Mouse (Mus musculus): ENCODE data around the gene Ksr2.

The Ksr2 gene

DNA sequence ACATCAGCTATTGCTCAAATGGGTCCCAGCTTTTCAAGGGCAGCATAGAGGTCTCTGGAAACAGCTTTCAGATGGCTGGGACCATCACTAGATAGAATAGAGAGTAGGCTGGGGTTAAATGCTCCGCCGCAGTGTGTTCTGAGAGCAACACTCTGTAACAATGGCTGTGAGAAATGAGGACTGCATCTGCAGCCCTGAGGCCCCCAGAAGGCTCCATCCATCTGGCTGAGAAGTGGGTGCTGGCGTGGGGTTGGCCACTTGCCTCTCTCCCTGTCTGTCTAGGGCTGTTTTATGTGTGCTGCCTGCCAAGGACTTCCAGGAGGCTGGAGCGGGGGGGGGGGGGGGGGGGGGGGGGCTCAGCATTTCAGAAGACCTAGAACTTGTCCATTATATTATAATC is 253.5 kb downstream of the Ksr2 start:
- in situ Hi-C loops (cut with MboI; ENCODE audit: unreplicated experiment in 2 of 2) = no loop called here

DNA sequence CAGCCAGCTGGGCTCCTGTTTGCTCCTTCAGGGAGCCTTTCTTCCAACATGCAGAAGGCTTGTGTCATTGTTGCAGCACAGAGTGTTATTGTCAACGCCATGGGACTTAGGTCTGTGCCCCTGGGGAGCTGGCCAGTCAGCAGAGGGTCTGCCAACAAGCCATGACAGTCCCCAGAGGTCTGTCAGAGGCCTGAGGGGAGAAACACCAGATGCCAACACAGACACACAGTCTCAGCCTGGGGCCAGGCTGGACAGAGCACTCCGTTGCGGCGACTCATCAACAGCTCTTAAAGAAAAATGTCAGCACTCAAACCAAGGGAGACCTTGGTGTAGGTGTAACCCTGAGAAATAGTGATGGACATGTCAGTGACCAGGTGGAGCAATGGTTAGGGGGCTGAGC is 255.5 kb downstream of the Ksr2 start:
- in situ Hi-C loops (cut with MboI; ENCODE audit: unreplicated experiment in 2 of 2) = no loop called here

DNA sequence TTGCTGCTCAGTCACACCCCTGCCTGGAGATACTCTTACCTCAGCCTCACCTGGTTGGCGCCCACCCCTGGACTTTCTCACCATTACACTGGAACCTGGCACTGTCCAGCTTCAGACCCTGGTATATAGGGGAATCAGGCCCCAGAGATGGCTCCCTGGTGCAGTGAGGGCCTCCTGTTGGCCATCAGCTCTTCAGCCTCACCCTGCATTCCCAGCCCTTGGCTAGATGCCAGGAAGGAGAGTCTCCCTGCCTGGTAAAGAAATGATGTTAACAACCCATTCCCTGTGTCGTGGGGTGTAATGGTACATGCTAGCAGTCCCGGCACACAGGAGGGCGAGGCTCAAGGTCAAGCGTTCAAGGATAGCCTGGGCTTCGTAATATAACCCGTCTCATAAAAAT is 256.0 kb downstream of the Ksr2 start:
- in situ Hi-C loops (cut with MboI; ENCODE audit: unreplicated experiment in 2 of 2) = no loop called here

DNA sequence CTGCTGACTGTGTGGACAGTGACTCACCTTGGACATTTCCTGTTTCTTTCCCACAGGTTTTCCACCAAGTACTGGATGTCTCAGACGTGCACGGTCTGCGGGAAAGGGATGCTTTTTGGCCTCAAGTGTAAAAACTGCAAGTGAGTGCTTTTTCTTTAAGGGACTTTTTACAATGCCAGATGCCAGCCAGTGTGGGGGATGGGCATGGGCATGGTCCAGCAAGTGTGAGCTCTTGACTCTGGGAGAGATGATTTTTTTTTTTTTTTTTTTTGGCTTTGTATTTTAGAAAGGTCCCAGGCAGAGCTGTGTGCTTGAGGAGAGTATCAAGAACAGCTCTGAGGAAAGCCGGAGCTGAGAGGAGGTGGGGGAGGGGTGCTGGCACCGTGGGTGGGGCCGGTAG is 257.6 kb downstream of the Ksr2 start:
- in situ Hi-C loops (cut with MboI; ENCODE audit: unreplicated experiment in 2 of 2) = no loop called here

DNA sequence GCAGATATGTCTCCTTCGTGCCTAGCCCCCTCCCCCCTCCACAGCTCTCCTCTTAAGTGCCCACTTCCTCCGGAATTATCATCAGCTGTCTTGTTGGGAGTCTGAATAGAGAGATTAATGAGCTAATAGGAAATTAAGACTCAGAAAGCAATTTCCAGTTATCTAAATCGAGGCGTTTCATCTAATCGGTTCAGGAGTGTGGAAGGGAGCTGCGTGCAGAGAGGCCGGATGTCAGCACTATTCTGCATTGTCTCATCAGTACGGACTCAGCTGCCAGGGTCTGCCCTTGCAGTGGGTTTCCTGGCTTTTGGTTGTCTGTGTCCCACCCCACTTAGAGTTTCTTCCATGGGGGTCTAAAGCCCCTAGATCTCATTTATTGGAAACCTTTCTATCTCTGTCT is 262.0 kb downstream of the Ksr2 start:
- in situ Hi-C loops (cut with MboI; ENCODE audit: unreplicated experiment in 2 of 2) = no loop called here

DNA sequence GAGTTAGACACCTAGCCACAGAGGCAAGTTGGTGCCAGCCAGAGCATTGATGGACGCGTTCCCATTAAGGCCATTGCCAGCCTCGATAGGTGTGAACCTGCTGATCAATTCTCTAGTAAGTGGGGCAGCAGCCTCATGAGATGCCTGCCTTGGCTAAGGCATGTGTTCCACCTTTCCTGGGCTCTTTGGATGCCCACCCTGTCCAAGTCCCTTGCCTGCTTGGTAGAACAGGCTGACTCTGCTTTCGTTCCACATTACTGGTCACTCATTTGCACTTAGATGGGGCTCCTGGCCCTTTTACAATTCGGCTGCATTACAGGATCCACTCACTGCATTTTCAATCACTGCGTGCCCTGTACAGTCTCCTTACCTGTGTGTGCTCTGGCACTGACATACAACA is 263.4 kb downstream of the Ksr2 start:
- in situ Hi-C loops (cut with MboI; ENCODE audit: unreplicated experiment in 2 of 2) = no loop called here

DNA sequence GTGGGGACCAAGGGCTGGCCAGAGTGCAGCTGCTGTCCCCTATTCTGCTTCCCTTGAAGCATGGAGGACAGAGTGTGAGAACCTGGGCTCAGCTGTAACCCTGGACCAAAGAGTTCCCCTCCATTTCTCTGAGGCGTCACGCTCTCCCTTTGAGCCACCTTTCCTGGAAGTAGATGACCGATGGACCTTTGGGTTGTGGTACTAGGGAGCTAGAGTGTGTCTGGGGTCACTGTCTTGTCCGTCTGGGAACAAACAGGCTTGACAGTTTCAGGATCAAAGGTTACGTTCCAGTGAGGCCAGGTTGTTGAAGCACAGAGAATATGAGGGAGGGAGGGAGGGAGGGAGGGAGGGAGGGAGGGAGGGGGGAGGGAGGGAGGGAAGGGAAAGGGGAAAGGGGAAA is 264.6 kb downstream of the Ksr2 start:
- in situ Hi-C loops (cut with MboI; ENCODE audit: unreplicated experiment in 2 of 2) = no loop called here

DNA sequence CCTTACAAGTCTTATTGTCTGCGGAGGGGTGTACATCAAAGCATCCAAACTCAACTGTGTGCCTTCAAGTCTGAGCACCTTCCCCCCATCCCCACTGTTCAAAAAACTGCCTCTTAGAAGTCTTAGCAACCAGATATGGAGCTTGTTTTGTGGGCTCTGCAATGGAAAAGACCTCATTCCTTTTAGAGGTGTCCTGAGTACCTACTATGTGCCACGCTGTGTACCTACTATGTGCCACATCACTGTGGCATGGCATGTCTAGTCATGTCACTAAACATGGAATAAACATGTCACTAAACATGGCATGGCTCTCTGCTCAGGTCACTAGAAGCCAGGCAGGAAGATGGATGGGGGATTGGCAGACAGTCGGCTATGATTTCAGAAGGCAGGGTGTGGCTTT is 268.4 kb downstream of the Ksr2 start:
- in situ Hi-C loops (cut with MboI; ENCODE audit: unreplicated experiment in 2 of 2) = no loop called here

DNA sequence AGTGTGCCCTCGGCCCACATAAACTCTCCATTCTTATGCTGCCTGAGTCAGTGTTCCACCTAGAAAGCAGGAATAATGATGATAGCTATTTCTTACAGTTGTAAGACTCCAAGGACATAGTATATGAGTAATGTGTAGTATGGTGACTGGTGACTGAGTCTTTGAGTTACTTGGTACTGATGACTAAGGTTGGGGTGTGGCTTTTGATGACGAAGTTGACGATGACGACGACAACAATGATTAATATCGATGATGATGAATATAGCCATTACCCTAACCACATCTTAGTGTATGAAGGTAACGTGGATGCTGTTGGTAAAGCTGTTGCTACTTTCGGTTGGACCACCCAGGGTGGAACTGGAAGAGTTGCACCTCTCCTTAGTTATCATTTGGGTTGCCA is 270.7 kb downstream of the Ksr2 start:
- in situ Hi-C loops (cut with MboI; ENCODE audit: unreplicated experiment in 2 of 2) = no loop called here

DNA sequence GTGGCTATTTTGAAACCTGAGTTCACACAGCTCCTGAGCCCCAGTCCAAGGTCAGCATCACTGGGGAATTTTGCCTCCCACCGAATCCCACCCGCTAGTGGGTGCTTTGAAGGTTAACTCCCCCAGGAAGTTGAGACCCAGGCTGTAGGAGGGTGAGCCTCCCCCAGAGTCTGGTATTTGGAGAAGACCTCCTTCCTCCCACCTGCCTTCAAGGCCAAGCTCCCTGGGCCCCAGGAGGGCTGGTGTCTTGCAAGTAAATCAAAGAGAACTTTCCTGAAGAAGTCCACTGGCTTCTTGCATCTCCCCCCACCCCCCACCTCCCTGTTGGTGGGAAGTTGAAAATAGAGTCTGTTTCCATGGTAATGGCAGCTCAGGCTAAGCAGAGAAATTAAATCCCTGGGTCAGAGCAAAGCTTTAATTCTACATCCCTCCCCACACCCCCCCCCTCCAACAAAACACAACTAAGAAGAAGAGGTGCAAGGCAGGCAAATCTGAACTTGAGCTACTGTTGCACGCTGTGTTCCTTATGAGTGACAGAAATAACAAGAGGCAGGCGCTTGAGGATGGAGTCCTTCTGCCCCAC is 274.1 kb downstream of the Ksr2 start:
- in situ Hi-C loops (cut with MboI; ENCODE audit: unreplicated experiment in 2 of 2) = no loop called here

DNA sequence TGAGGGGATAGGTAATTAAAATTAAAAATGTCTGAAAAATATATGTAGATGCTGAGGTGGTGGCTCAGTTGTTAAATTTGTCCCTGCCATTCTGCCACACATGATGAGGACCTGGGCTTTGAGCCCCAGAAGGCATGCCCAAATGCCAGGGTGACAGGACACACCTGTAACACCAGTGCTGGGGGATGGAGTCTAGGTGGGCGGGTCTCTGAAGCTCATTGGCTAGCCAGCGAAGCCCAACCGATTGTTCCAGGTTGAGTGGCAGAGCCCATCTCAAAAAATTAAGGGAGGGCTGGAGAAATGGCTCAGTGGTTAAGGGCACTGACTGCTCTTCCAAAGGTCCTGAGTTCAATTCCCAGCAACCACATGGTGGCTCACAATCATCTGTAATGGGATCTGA is 274.9 kb downstream of the Ksr2 start:
- in situ Hi-C loops (cut with MboI; ENCODE audit: unreplicated experiment in 2 of 2) = no loop called here

DNA sequence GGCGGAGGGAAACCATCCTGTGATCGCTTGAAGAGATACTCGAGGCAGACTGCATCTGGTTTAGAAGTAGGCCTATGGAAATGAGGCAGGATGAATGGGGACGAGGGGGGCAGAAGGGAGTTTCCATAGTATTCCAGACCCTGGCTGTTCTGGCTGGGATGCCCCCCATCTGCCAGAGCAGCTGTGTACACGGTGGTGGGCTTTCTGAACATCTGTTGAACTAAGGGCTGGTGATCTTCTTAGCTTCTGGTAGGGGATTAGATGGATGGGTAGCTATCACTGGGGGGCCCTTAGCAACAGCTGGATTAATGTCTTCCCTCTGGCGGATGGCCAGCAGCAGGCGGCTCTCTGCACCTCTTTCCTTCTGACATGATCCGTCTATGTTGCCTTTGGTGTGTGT is 276.0 kb downstream of the Ksr2 start:
- in situ Hi-C loops (cut with MboI; ENCODE audit: unreplicated experiment in 2 of 2) = no loop called here

DNA sequence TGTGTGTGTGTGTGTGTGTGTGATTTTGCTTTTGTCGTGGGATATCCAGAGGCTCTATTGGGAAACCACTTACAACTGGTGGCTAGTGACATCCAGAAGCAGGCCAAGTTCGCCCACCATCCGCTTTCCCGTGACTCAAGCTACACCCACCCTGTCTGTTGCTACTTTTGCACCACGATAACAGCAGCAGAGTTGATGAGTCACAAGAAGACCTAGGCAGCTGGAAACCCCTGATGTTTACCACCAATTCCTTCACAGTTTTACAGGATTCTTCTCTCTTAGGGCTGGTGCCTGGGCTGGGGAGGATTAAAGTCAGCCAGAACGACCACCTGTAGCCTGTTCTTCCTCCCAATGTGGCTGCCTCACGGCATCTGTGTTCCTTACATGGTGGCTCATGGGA is 277.5 kb downstream of the Ksr2 start:
- in situ Hi-C loops (cut with MboI; ENCODE audit: unreplicated experiment in 2 of 2) = no loop called here

DNA sequence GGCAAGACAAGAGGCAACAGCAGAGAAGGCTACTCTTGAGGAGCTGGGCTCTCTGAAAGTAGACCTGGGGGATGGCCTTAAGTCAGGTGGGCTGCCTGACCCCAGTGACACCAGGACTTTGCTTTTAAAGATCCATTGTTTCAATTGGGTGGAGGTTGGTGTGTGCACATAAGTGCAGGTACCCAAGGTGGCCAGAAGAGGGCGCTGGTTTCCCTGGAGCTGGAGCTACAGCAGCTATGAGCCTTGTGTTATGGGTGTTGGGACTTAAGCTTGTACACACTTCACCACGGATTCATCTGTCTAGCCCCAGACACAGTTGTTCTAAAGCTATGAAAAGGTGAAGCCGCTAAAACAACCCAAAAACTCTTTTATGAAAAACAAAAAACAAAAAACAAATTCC is 279.8 kb downstream of the Ksr2 start:
- in situ Hi-C loops (cut with MboI; ENCODE audit: unreplicated experiment in 2 of 2) = no loop called here

DNA sequence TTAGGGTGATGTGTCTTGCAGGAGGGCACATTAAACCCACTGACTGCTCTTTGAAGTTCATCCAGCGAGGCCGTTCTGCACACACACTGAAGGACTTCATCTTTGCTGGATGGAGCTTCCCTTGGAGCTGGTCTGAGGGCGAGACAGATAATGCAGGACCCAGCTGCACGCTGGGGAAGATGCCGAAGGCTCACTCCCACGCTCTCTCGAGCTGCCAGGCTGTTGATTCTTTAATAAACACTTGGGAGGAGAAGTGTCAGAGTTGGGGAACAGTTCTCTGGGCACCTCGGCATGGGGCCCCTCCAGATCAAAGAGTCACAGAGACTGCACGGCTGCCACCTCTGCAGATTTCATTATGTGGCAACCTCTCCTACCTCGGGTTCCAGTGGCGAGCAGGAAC is 280.8 kb downstream of the Ksr2 start:
- in situ Hi-C loops (cut with MboI; ENCODE audit: unreplicated experiment in 2 of 2) = no loop called here

DNA sequence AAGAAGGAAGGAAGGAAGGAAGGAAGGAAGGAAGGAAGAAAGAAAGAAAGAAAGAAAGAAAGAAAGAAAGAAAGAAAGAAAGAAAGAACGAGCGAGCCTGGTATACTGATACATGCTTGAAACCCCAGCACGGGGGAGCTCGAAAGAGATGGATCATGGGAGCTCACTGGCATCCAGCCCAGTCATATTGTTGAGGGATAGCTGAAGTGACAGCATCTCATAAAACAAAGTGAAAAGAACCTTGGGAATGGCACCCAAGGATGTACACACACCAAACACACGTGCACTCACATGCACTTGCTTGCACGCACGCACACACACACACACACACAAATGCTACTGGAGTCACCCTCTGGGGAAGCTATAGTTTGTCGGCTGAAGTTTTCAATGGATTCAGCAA is 282.6 kb downstream of the Ksr2 start:
- in situ Hi-C loops (cut with MboI; ENCODE audit: unreplicated experiment in 2 of 2) = no loop called here

DNA sequence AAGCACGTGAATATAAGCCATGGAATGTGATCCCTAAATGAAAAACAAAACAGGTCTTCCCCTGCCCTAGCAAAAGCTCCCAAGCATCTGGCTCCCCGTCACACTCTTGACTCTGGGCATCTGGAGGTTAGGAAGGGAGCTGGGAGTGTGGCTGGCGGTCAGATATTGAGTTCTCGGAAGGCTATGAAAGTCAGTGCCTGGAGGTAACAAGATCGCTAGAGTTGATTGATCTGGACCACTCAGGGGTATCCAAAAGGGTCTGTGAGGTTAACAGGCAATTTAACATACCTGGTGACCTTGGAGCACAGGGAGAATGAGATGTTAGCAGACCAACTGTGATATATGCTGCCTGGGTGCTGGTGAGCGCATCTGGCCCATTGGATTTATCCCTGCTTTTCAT is 283.8 kb downstream of the Ksr2 start:
- in situ Hi-C loops (cut with MboI; ENCODE audit: unreplicated experiment in 2 of 2) = no loop called here

DNA sequence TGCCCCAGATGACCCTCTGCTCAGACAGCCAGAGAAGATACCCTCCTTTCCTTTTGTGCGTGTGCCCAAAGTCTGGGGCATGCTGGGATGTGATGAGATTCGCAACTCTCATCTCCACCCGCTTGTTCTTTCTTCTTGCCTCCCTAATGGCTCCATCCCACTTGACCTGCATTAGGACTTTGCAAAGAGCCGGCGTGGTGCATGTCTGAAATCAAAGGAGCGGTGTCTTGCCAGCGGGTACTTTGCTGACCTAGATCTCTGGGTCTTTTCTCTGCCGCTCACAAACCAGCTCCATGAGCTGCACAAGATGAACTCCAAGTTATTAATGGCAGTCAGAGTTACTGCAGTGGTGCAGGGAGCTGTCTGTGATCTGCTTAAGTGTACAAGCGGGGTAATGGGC is 290.6 kb downstream of the Ksr2 start:
- in situ Hi-C loops (cut with MboI; ENCODE audit: unreplicated experiment in 2 of 2) = no loop called here

DNA sequence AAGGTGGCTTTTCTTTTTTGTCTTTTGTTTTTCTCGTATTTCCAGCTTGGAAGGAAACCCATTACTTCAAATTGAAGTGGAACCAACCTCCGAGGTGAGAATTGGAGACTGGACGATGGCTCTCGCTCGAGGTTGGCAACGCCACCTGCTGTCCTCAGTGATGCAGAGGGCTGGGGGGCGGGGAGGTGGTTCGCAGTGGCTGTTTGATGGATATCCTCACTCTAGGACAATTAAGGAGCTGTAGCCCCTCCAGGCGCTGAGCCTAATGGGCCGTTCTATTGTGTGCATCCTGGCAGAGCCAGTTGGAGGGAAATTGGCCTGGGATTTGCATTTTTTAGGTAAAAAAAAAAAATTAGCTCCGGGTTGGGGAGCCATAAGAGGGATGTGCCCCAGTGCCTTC is 292.8 kb downstream of the Ksr2 start:
- in situ Hi-C loops (cut with MboI; ENCODE audit: unreplicated experiment in 2 of 2) = no loop called here

DNA sequence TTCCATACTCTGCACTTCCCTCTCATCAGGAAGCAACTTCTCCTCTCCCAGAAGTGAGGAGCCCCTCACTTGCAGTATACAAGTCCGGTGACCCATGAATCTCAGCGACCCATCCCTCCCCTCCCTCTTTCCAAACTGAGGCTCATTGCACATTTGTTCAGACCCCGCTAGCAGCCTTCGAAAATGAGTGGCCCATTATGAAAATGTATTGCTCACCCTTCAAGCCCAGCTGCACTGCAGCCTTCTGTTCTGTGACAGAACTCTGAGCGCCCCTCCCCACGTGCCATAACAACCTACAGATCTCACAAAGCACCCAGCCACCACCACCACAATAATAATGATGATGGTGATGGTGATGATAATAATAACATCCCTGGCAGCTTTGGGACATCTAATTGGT is 295.5 kb downstream of the Ksr2 start:
- in situ Hi-C loops (cut with MboI; ENCODE audit: unreplicated experiment in 2 of 2) = no loop called here

DNA sequence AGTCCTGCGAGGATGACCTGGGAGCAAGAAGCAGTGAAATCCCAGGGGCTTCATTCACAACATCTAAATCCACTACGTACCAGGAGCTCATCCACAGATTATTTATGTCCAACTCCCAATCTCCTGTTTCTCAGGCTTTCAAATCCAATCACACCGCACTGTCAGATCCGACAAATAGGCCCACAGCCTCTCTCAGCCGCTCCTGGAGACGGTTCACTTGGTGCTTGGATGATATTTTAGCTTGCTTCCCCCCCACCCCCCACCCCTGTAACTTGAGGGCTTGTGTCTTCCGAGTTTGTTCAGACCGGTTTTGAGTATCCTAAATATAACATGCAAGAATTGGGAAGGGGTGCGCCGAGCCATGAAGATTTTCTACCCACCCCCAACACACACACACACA is 297.8 kb downstream of the Ksr2 start:
- in situ Hi-C loops (cut with MboI; ENCODE audit: unreplicated experiment in 2 of 2) = no loop called here

DNA sequence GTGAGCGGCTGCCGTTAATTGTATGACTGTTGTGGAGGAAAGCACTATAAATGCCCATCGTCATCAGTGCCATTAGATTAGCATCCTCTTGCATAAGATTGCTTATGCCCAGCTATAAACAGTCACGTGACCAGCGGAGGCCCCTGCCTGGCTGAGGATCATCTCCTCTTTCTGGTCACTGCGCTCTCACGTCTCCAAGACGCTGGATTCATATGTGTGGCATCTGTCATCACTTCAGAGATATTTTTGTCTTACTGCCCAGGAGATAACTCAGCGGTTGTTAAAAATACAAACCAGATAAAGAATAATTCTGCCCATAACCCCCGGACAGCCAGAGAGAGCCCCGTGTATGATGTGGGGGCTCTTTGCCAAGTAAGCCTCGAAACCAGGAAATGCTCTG is 298.4 kb downstream of the Ksr2 start:
- in situ Hi-C loops (cut with MboI; ENCODE audit: unreplicated experiment in 2 of 2) = no loop called here

DNA sequence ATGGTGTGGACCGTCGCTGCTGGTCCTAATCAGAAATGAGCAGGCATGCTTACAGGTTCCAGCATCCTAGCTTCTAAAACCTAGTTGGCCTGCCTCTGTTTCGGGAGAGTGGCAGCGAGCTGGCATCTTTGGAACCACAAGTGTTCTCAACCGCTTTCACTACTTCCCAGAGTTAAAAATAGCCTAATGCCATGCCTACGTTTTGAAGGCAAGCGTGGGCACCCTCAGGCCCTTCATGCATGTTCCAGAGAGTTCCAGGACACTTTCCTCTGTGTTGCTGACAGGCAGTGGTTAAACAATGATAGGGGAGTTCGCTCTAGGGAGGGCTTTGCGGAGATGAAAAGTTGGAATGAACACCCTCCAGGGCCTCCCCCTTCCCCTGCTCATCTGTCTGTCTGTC is 303.3 kb downstream of the Ksr2 start:
- in situ Hi-C loops (cut with MboI; ENCODE audit: unreplicated experiment in 2 of 2) = no loop called here

DNA sequence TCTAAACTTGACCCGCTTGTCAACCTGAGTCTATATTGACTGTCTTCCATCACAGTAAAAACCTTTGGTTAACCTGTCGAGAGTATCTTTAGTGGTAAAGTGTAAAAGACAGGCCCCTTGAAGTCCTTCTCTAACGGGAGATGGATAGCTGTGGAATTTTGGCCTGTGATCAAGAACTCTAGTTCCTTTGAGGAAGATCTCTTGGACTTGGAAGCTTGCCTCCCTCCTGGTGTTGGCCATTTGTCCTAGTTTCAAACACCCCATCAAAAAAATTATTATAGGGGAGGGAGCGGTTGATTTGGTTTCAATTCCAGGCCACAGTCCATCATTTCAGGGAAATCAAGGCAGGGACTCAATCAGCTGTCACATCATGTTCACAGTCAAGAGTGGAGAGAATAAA is 309.5 kb downstream of the Ksr2 start:
- in situ Hi-C loops (cut with MboI; ENCODE audit: unreplicated experiment in 2 of 2) = no loop called here
